Mouse (Mus musculus) C2C12 (cell line): ENCODE measurements around the gene Tm2d3.

Source experiments
- CEBPB ChIP-seq: IDR thresholded peaks from one replicate; pipeline ENCODE4 v1.6.1; 2011; ENCODE audit warnings: low read depth, mild to moderate bottlenecking, control low read depth, moderate library complexity
- CTCF ChIP-seq: IDR thresholded peaks from one replicate; pipeline ENCODE4 v1.5.1; 2011; ENCODE audit not compliant: control insufficient read depth, insufficient read depth, insufficient read length
- FOSL1 ChIP-seq: IDR thresholded peaks from one replicate; pipeline ENCODE4 v1.8.0; 2011; ENCODE audit warnings: mild to moderate bottlenecking, low read length; ENCODE audit not compliant: poor library complexity, insufficient read depth, severe bottlenecking
- MAX ChIP-seq: IDR thresholded peaks from one replicate; pipeline ENCODE4 v1.6.1; 2011; ENCODE audit warnings: mild to moderate bottlenecking, control low read depth
- MYOD1 ChIP-seq: IDR thresholded peaks from one replicate; pipeline ENCODE4 v1.6.1; 2011; ENCODE audit warnings: low read depth; ENCODE audit not compliant: control insufficient read depth, insufficient read length
- MYOG ChIP-seq: IDR thresholded peaks from one replicate; pipeline ENCODE4 v1.6.1; 2011; ENCODE audit not compliant: control insufficient read depth, insufficient read length; ENCODE audit errors: extremely low read depth
- USF1 ChIP-seq: IDR thresholded peaks from one replicate; pipeline ENCODE4 v1.6.1; 2011; ENCODE audit warnings: low read depth, mild to moderate bottlenecking, control low read depth, moderate library complexity

- TF ChIP-seq MAX (no peak), MYOD1 (no peak), CTCF (no peak), MYOG (no peak), USF1 (no peak), FOSL1 (no peak), CEBPB (no peak)
Observed at GRCm38 (mm10) chr7:65702076-65702475, 11.1 kb downstream of the Tm2d3 start.
